Comparison of ENCODE assay signal across 14 mouse cellular contexts in genomic region chr5:107051868-107052267, GRCm38 (mm10).
DNase-seq lines count a peak whose midpoint lies in the region; ATAC-seq and TF ChIP-seq lines count a peak whose summit lies in the region.
"Had no signal": no experiment of that assay in that cellular context is flagged by ENCODE, and none has a peak within 500 bp of the region (broad histone marks: within the 10 kb centered on the region; RNA-seq: fewer than 3 reads in every experiment).

No protein-coding gene starts in this region.

- no peaks in the 10 kb centered on the region for H3K9me3 ChIP-seq in midbrain, embryonic 11.5 days (ENCODE audit: control insufficient read depth, low read length)
- H3K9me3 ChIP-seq: forebrain, embryonic 10.5 days; hindbrain, embryonic 13.5 days; neural tube, embryonic 15.5 days had no signal

- 71% methylated on average over 10 of the region's 10 CpGs for WGBS in kidney, adult 2 months
- 87% methylated on average over 10 of the region's 10 CpGs for WGBS in midbrain, embryonic 11.5 days

- H3K27ac ChIP-seq in kidney, adult 2 months (ENCODE audit: insufficient read depth, low read depth, low read length) = no peak overlapping the region
- no peak overlapping the region for H3K27ac ChIP-seq in midbrain, embryonic 11.5 days (ENCODE audit: low read depth, low read length)
- H3K27ac ChIP-seq: forebrain, embryonic 10.5 days; hindbrain, embryonic 13.5 days; neural tube, embryonic 15.5 days had no signal

- H3K4me1 ChIP-seq in kidney, adult 2 months (ENCODE audit: control insufficient read depth, insufficient read depth, low read length) = no peaks in the 10 kb centered on the region
- H3K4me1 ChIP-seq in midbrain, embryonic 11.5 days (ENCODE audit: control insufficient read depth, insufficient read depth, low read length) = peaks cover 4% of the 10 kb centered on the region

- intact Hi-C loops in gastrocnemius, postnatal 14 days (cut with DNase I; ENCODE audit: low total_unique reads) = no loop called here

- no peak overlapping the region for H3K4me3 ChIP-seq in kidney, adult 2 months (ENCODE audit: insufficient read depth, low read depth, low read length)
- H3K4me3 ChIP-seq in midbrain, embryonic 11.5 days (ENCODE audit: low read depth, low read length) = no peak overlapping the region
- H3K4me3 ChIP-seq: forebrain, embryonic 10.5 days; hindbrain, embryonic 13.5 days; neural tube, embryonic 15.5 days had no signal

- H3K36me3 ChIP-seq in kidney, adult 2 months (ENCODE audit: control insufficient read depth, insufficient read depth, low read length) = no peaks in the 10 kb centered on the region
- H3K36me3 ChIP-seq in midbrain, embryonic 11.5 days (ENCODE audit: control insufficient read depth, insufficient read depth, low read length) = no peaks in the 10 kb centered on the region
- H3K36me3 ChIP-seq: forebrain, embryonic 10.5 days; hindbrain, embryonic 13.5 days; neural tube, embryonic 15.5 days had no signal

- H3K4me2 ChIP-seq in midbrain, embryonic 11.5 days = no peak overlapping the region
- H3K4me2 ChIP-seq: hindbrain, embryonic 13.5 days; neural tube, embryonic 15.5 days had no signal

- no peak overlapping the region for H3K9ac ChIP-seq in midbrain, embryonic 11.5 days (ENCODE audit: low read length)
- H3K9ac ChIP-seq: hindbrain, embryonic 13.5 days; neural tube, embryonic 15.5 days had no signal

- peak; percentile 26 for DNase-seq in embryo, embryonic 10 days (ENCODE audit: low spot score)
- no peak for DNase-seq in embryo, embryonic 10.5 days (ENCODE audit: low spot score)
- DNase-seq in kidney, adult 9 months = peak; percentile 12
- DNase-seq in kidney, adult 2 months = no peak
- DNase-seq in urinary bladder, adult 18-20 months (ENCODE audit: low spot score in 2 of 2) = peak; percentile 56 to 67
- DNase-seq in urinary bladder, adult 2 months (ENCODE audit: low spot score) = no peak
- no peak for DNase-seq in gastrocnemius, postnatal 14 days
- no peak for DNase-seq in midbrain, embryonic 11.5 days (ENCODE audit: low spot score, missing footprints)
- DNase-seq: adrenal gland, postnatal 25 days; right cerebral cortex, postnatal 14 days; thymus, postnatal 36 days had no signal

- TF ChIP-seq CTCF in kidney, adult 2 months (conservative IDR thresholded peaks at IDR 0.05; ENCODE audit: insufficient read depth, insufficient read length, low read depth, low read length) = no peak

- H3K27me3 ChIP-seq in kidney, adult 2 months (replicated peaks; ENCODE audit: control insufficient read depth, insufficient read depth, low read length) = no peaks in the 10 kb centered on the region
- H3K27me3 ChIP-seq in midbrain, embryonic 11.5 days (ENCODE audit: control insufficient read depth, insufficient read depth, low read length) = no peaks in the 10 kb centered on the region
- H3K27me3 ChIP-seq: hindbrain, embryonic 13.5 days; neural tube, embryonic 15.5 days had no signal

- no peak for ATAC-seq in midbrain, embryonic 11.5 days (ENCODE audit: low FRiP score)

- TF ChIP-seq POLR2A in kidney, adult 2 months (IDR thresholded peaks at IDR 0.05; ENCODE audit: low read depth, low read length) = no peak

Comparison
In these comparisons a context has a peak if more than half of its experiments do, and no peak if none do; other contexts are left out.
1. DNase-seq: peak in embryo, embryonic 10 days (single experiment), kidney, adult 9 months (single experiment) and urinary bladder, adult 18-20 months (2 of 2); none in embryo, embryonic 10.5 days (single experiment), kidney, adult 2 months (single experiment), urinary bladder, adult 2 months (single experiment), gastrocnemius, postnatal 14 days (single experiment) and midbrain, embryonic 11.5 days (single experiment).